Mouse (Mus musculus): ENCODE data around the gene Ndfip2. TPM values are rescaled to one million over a fixed set of nuclear protein-coding genes. Genes with fewer than 3 reads are reported as not detected.

The Ndfip2 gene
- total RNA-seq, 1 experiment from 2014 or later, result 36.8 TPM

Other genes starting within 250 kb of the Ndfip2 start
- gene Rbm26, start 81.2 kb upstream of the Ndfip2 start, total RNA-seq (2021), result 43.5 and 48.2 TPM in 2 replicates